Mouse (Mus musculus) kidney, adult 2 months (tissue): ENCODE data around the gene Tekt3.

Experiments
- CTCF ChIP-seq: fragments of 200-500 bp; conservative IDR thresholded peaks from 2 replicates; pipeline ENCODE4 v1.5.1; 2011; ENCODE audit warnings: low read depth, mild to moderate bottlenecking, control low read depth, low read length, moderate library complexity, mixed read lengths; ENCODE audit not compliant: insufficient read depth, insufficient read length
- POLR2A ChIP-seq: fragments of 200-500 bp; IDR thresholded peaks from one replicate; pipeline ENCODE4 v1.6.1; 2011; ENCODE audit warnings: low read depth, low read length, control low read depth

DNA sequence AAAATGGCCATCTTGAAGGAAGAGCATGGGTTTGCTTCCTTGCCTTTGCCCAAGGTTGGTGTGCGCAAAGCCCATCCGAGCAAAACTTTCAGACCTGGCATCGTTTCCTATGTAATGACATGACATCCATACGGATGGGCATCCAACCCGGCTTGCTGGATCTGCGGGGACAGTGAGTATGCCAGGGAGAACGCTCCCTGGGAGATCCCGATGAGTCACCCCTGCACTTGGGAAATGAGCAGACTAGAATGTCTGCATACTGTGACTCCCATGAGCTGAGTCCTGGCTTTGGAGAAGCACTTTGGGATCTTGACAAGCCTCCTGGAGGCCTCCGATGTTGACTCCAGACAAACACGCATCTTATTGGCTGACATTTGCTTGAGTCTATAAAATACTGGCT, 9.5 kb upstream of the Tekt3 start:
- no peak for TF ChIP-seq CTCF
- TF ChIP-seq POLR2A: no peak
